Mouse (Mus musculus) limb, embryonic 15.5 days (tissue): ENCODE measurements around the gene Slc41a1. TPM values are rescaled to one million over a fixed set of nuclear protein-coding genes. Genes with fewer than 3 reads are reported as not detected.

ENCODE experiments used
- ATAC-seq: fragments of 200-750 bp; cut with Nextera tagmentation; 2 replicates; pipeline ENCODE4 v1.8.0; 2017; ENCODE audit warnings: low read depth, moderate TSS enrichment; ENCODE audit not compliant: insufficient number of reproducible peaks, low FRiP score, low TSS enrichment
- H3K27ac ChIP-seq: fragments of 300-500 bp; sonication (generic); 2 replicates; pipeline ENCODE4 v1.5.1; 2015; ENCODE audit warnings: moderate library complexity, mild to moderate bottlenecking, inconsistent platforms
- H3K27me3 ChIP-seq: fragments of 300-500 bp; sonication (generic); 2 replicates; pipeline ENCODE4 v1.6.1; 2015; ENCODE audit warnings: inconsistent platforms
- H3K36me3 ChIP-seq: fragments of 300-500 bp; sonication (generic); 2 replicates; pipeline ENCODE4 v1.6.1; 2015; ENCODE audit warnings: inconsistent platforms
- H3K4me1 ChIP-seq: fragments of 300-500 bp; sonication (generic); 2 replicates; pipeline ENCODE4 v1.6.1; 2015; ENCODE audit warnings: inconsistent platforms
- H3K4me2 ChIP-seq: fragments of 300-500 bp; sonication (generic); 2 replicates; pipeline ENCODE4 v1.6.1; 2015; ENCODE audit warnings: mild to moderate bottlenecking, inconsistent platforms
- H3K4me3 ChIP-seq: fragments of 300-500 bp; sonication (generic); 2 replicates; pipeline ENCODE4 v1.5.1; 2015; ENCODE audit warnings: mild to moderate bottlenecking, inconsistent platforms
- H3K9ac ChIP-seq: fragments of 300-500 bp; sonication (generic); 2 replicates; pipeline ENCODE4 v1.6.1; 2015; ENCODE audit warnings: inconsistent platforms
- H3K9me3 ChIP-seq: fragments of 300-500 bp; sonication (generic); 2 replicates; pipeline ENCODE4 v1.6.1; 2016; ENCODE audit warnings: inconsistent platforms
- WGBS: fragments of 180-500 bp; shearing (Covaris S2); methylation state at CpG from one replicate; pipeline ENCODE4 v1.1.7; 2015; 5-methylcytosine and 5-hydroxymethylcytosine counted together
- polyA plus RNA-seq: library from polyadenylated mRNA; unstranded; fragments of >200 nt; fragmentation: Nextera tagmentation; extraction: Ambion mirVana; gene quantifications from 2 replicates; pipeline ENCODE4 v1.2.1, GENCODE M21; 2015

The Slc41a1 gene
- polyA plus RNA-seq, 1 experiment from 2014 or later, result 16.4 TPM

GRCm38 (mm10) chr1:131865596-131865995 is 38.3 kb downstream of the Slc41a1 start:
- H3K27ac ChIP-seq, result no peak overlapping the region
- no peak overlapping the region for H3K4me2 ChIP-seq
- no peak for ATAC-seq
- H3K9ac ChIP-seq, result no peak overlapping the region
- 74% methylated on average over 5 of the region's 5 CpGs for WGBS
- no peaks in the 10 kb centered on the region for H3K9me3 ChIP-seq
- peaks cover 7% of the 10 kb centered on the region; the same call in 1 of the 2 replicates for H3K4me1 ChIP-seq
- H3K36me3 ChIP-seq, result no peaks in the 10 kb centered on the region
- H3K27me3 ChIP-seq, result no peaks in the 10 kb centered on the region
- no peak overlapping the region for H3K4me3 ChIP-seq

- 75% methylated on average over 6 of the region's 6 CpGs for WGBS
Observed at GRCm38 (mm10) chr1:131866304-131866999, 39.2 kb downstream of the Slc41a1 start.

GRCm38 (mm10) chr1:131867093-131867945 is 40.0 kb downstream of the Slc41a1 start, which contains the start of gene Rab29:
Gene Rab29 (plus strand): TSS chr1:131867224.
- H3K9me3 ChIP-seq, result no peaks in the 10 kb centered on the region
- H3K4me2 ChIP-seq, result peak within 1 kb of the TSS; percentile 81
- ATAC-seq, result peak; percentile 95
- peak within 1 kb of the TSS; percentile 66 for H3K4me3 ChIP-seq
- WGBS, result 1% methylated on average over 46 of the region's 46 CpGs
- H3K36me3 ChIP-seq, result 0 out of 2 replicates have a peak, but pooled peaks cover 5% of the 10 kb centered on the region
- H3K4me1 ChIP-seq, result peaks cover 7% of the 10 kb centered on the region; the same call in 1 of the 2 replicates
- H3K27ac ChIP-seq, result peak within 1 kb of the TSS; percentile 61; the same call in 1 of the 2 replicates
- H3K27me3 ChIP-seq, result no peaks in the 10 kb centered on the region
- peak within 1 kb of the TSS; percentile 51 for H3K9ac ChIP-seq

More at GRCm38 (mm10) chr1:131866304-131866999, 39.2 kb downstream of the Slc41a1 start:
- no peaks in the 10 kb centered on the region for H3K27me3 ChIP-seq
- H3K36me3 ChIP-seq, result no peaks in the 10 kb centered on the region
- H3K4me3 ChIP-seq, result peak overlapping the region; percentile 66
- H3K27ac ChIP-seq, result no peak overlapping the region
- peaks cover 7% of the 10 kb centered on the region; the same call in 1 of the 2 replicates for H3K4me1 ChIP-seq
- H3K4me2 ChIP-seq, result no peak overlapping the region
- ATAC-seq, result no peak
- H3K9ac ChIP-seq, result no peak overlapping the region
- no peaks in the 10 kb centered on the region for H3K9me3 ChIP-seq

- Histone ChIP-seq H3K9ac (peak overlapping the region; percentile 51), H3K27me3 (no peaks in the 10 kb centered on the region), H3K27ac (no peak overlapping the region), H3K4me1 (peaks cover 7% of the 10 kb centered on the region; the same call in 1 of the 2 replicates), H3K36me3 (0 out of 2 replicates have a peak, but pooled peaks cover 5% of the 10 kb centered on the region), H3K4me3 (peak overlapping the region; percentile 66), H3K9me3 (no peaks in the 10 kb centered on the region), H3K4me2 (peak overlapping the region; percentile 81)
- WGBS, result 11% methylated on average over 10 of the region's 10 CpGs
- ATAC-seq, result no peak
Observed at GRCm38 (mm10) chr1:131867946-131868290, 40.6 kb downstream of the Slc41a1 start.

GRCm38 (mm10) chr1:131869561-131869960 is 42.3 kb downstream of the Slc41a1 start:
- peaks cover 10% of the 10 kb centered on the region; the same call in 1 of the 2 replicates for H3K36me3 ChIP-seq
- WGBS, result 75% methylated on average over 2 of the region's 2 CpGs
- H3K4me2 ChIP-seq, result no peak overlapping the region
- H3K27me3 ChIP-seq, result no peaks in the 10 kb centered on the region
- H3K4me1 ChIP-seq, result peaks cover 7% of the 10 kb centered on the region; the same call in 1 of the 2 replicates
- no peak for ATAC-seq
- no peak overlapping the region for H3K9ac ChIP-seq
- no peak overlapping the region for H3K27ac ChIP-seq
- H3K9me3 ChIP-seq, result no peaks in the 10 kb centered on the region
- no peak overlapping the region for H3K4me3 ChIP-seq

GRCm38 (mm10) chr1:131872856-131873255 is 45.6 kb downstream of the Slc41a1 start:
- no peaks in the 10 kb centered on the region for H3K9me3 ChIP-seq
- peaks cover 3% of the 10 kb centered on the region; the same call in 1 of the 2 replicates for H3K4me1 ChIP-seq
- H3K27me3 ChIP-seq, result no peaks in the 10 kb centered on the region
- H3K4me3 ChIP-seq, result no peak overlapping the region
- no peak overlapping the region for H3K4me2 ChIP-seq
- H3K36me3 ChIP-seq, result peaks cover 10% of the 10 kb centered on the region; the same call in 1 of the 2 replicates
- no peak overlapping the region for H3K27ac ChIP-seq
- H3K9ac ChIP-seq, result no peak overlapping the region
- ATAC-seq, result no peak
- 67% methylated on average over 1 of the region's 1 CpGs for WGBS

GRCm38 (mm10) chr1:131879816-131880215 is 52.5 kb downstream of the Slc41a1 start:
- Histone ChIP-seq H3K36me3 (no peaks in the 10 kb centered on the region), H3K27ac (no peak overlapping the region), H3K4me1 (no peaks in the 10 kb centered on the region), H3K9ac (no peak overlapping the region), H3K9me3 (no peaks in the 10 kb centered on the region), H3K4me2 (no peak overlapping the region), H3K4me3 (no peak overlapping the region), H3K27me3 (no peaks in the 10 kb centered on the region)
- WGBS, result 75% methylated on average over 2 of the region's 2 CpGs
- ATAC-seq, result no peak

GRCm38 (mm10) chr1:131882787-131883186 is 55.5 kb downstream of the Slc41a1 start:
- Histone ChIP-seq H3K4me1 (no peaks in the 10 kb centered on the region), H3K4me3 (no peak overlapping the region), H3K36me3 (no peaks in the 10 kb centered on the region), H3K27ac (no peak overlapping the region), H3K9ac (no peak overlapping the region), H3K9me3 (no peaks in the 10 kb centered on the region), H3K27me3 (no peaks in the 10 kb centered on the region), H3K4me2 (no peak overlapping the region)
- no peak for ATAC-seq
- whole genome bisulfite sequencing, result 63% methylated on average over 2 of the region's 2 CpGs

GRCm38 (mm10) chr1:131886173-131886572 is 58.9 kb downstream of the Slc41a1 start:
- WGBS, result 65% methylated on average over 2 of the region's 2 CpGs

GRCm38 (mm10) chr1:131886641-131887040 is 59.3 kb downstream of the Slc41a1 start:
- no peak overlapping the region for H3K4me3 ChIP-seq
- H3K27ac ChIP-seq, result no peak overlapping the region
- 58% methylated on average over 3 of the region's 3 CpGs for WGBS
- H3K4me2 ChIP-seq, result no peak overlapping the region
- H3K27me3 ChIP-seq, result no peaks in the 10 kb centered on the region
- ATAC-seq, result no peak
- H3K36me3 ChIP-seq, result no peaks in the 10 kb centered on the region
- H3K9me3 ChIP-seq, result no peaks in the 10 kb centered on the region
- H3K4me1 ChIP-seq, result no peaks in the 10 kb centered on the region
- no peak overlapping the region for H3K9ac ChIP-seq

More at GRCm38 (mm10) chr1:131886173-131886572, 58.9 kb downstream of the Slc41a1 start:
- Histone ChIP-seq H3K9me3 (no peaks in the 10 kb centered on the region), H3K4me2 (no peak overlapping the region), H3K27ac (no peak overlapping the region), H3K4me3 (no peak overlapping the region), H3K27me3 (no peaks in the 10 kb centered on the region), H3K36me3 (no peaks in the 10 kb centered on the region), H3K9ac (no peak overlapping the region), H3K4me1 (no peaks in the 10 kb centered on the region)
- ATAC-seq, result no peak

GRCm38 (mm10) chr1:131890043-131890658 is 62.9 kb downstream of the Slc41a1 start:
- 71% methylated on average over 6 of the region's 6 CpGs for WGBS
- Histone ChIP-seq H3K9ac (no peak overlapping the region), H3K9me3 (no peaks in the 10 kb centered on the region), H3K36me3 (no peaks in the 10 kb centered on the region), H3K27me3 (no peaks in the 10 kb centered on the region), H3K27ac (no peak overlapping the region), H3K4me2 (no peak overlapping the region), H3K4me3 (no peak overlapping the region), H3K4me1 (no peaks in the 10 kb centered on the region)
- ATAC-seq, result no peak
